11 mouse cellular contexts compared by ENCODE assay signal in the genomic region with DNA sequence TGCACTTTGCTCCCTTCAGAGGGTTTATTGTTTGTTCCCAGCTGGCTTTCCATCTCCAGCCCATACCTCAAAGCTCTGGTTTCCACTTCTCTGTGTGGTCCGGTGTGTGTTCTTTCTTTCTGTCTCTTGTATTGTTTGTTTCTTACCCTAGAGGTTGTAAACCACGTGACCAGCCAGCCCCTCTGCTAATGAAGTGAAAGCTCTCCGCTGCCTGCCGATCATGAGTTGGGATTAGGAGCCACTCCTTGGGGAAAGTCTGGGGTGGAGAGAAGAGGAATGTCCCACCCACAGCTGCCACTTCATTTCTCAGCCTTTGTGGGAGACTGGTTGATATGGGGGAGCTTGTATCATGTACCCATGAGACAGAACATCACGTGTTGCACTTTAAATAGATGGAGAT. TPM values are rescaled to one million over a fixed set of nuclear protein-coding genes. Genes with fewer than 3 reads are reported as not detected.
A peak's percentile ranks its signal among the peaks of the same experiment; 100 is the strongest.
DNase-seq lines count a peak whose midpoint lies in the region; ATAC-seq lines count a peak whose summit lies in the region.
"Had no signal": no experiment of that assay in that cellular context is flagged by ENCODE, and none has a peak within 500 bp of the region (broad histone marks: within the 10 kb centered on the region; RNA-seq: fewer than 3 reads in every experiment).

No protein-coding gene starts in this region.

- H3K4me1 ChIP-seq in forebrain, embryonic 11.5 days (replicated peaks; ENCODE audit: control insufficient read depth, insufficient read depth, low read length) = peaks cover 23% of the 10 kb centered on the region
- peaks cover 7% of the 10 kb centered on the region for H3K4me1 ChIP-seq in forebrain, embryonic 16.5 days (replicated peaks; ENCODE audit: control insufficient read depth, insufficient read depth, low read length)
- H3K4me1 ChIP-seq in midbrain, embryonic 10.5 days = peaks cover 49% of the 10 kb centered on the region
- peaks cover 10% of the 10 kb centered on the region for H3K4me1 ChIP-seq in midbrain, embryonic 16.5 days (ENCODE audit: control insufficient read depth, insufficient read depth, low read length)
- peaks cover 53% of the 10 kb centered on the region for H3K4me1 ChIP-seq in limb, embryonic 10.5 days

- no peak for DNase-seq in forebrain, embryonic 11.5 days (ENCODE audit: low spot score)
- no peak for DNase-seq in midbrain, embryonic 10.5 days (ENCODE audit: low spot score)
- DNase-seq in limb, embryonic 10.5 days (ENCODE audit: low spot score) = no peak
- peak; percentile 45 to 54 for DNase-seq in thymus, postnatal 36 days
- DNase-seq in lung, adult 18-20 months = no peak
- DNase-seq: kidney, postnatal 14 days; layer of hippocampus, postnatal 36 days had no signal

- 10% methylated on average over 5 of the region's 5 CpGs for WGBS in forebrain, embryonic 11.5 days
- WGBS in forebrain, embryonic 16.5 days = 8% methylated on average over 5 of the region's 5 CpGs
- 17% methylated on average over 5 of the region's 5 CpGs for WGBS in midbrain, embryonic 10.5 days
- WGBS in midbrain, embryonic 16.5 days = 13% methylated on average over 5 of the region's 5 CpGs
- WGBS in limb, embryonic 10.5 days = 44% methylated on average over 5 of the region's 5 CpGs

- H3K36me3 ChIP-seq in forebrain, embryonic 11.5 days (ENCODE audit: control insufficient read depth, insufficient read depth, low read length) = no peaks in the 10 kb centered on the region
- H3K36me3 ChIP-seq in forebrain, embryonic 16.5 days (ENCODE audit: control insufficient read depth, insufficient read depth) = no peaks in the 10 kb centered on the region
- H3K36me3 ChIP-seq in midbrain, embryonic 10.5 days = peaks cover 8% of the 10 kb centered on the region; the same call in 1 of the 2 replicates
- H3K36me3 ChIP-seq in midbrain, embryonic 16.5 days (ENCODE audit: control insufficient read depth, insufficient read depth, low read length) = no peaks in the 10 kb centered on the region
- no peaks in the 10 kb centered on the region for H3K36me3 ChIP-seq in limb, embryonic 10.5 days

- peak; percentile 45; the same call in 1 of the 2 replicates for ATAC-seq in forebrain, embryonic 11.5 days (replicated peaks; ENCODE audit: low FRiP score)
- ATAC-seq in forebrain, embryonic 16.5 days = no peak
- ATAC-seq in midbrain, embryonic 16.5 days = no peak
- ATAC-seq in granulocyte monocyte progenitor cell, adult 5-6 weeks (replicated peaks; ENCODE audit: poor library complexity, severe bottlenecking) = no peak

- H3K9me3 ChIP-seq in forebrain, embryonic 11.5 days (ENCODE audit: control insufficient read depth, low read length) = no peaks in the 10 kb centered on the region
- H3K9me3 ChIP-seq in forebrain, embryonic 16.5 days (ENCODE audit: control insufficient read depth, low read length) = no peaks in the 10 kb centered on the region
- no peaks in the 10 kb centered on the region for H3K9me3 ChIP-seq in midbrain, embryonic 10.5 days (replicated peaks)
- no peaks in the 10 kb centered on the region for H3K9me3 ChIP-seq in midbrain, embryonic 16.5 days (replicated peaks; ENCODE audit: control insufficient read depth, low read length, poor library complexity, severe bottlenecking)
- H3K9me3 ChIP-seq in limb, embryonic 10.5 days (replicated peaks) = no peaks in the 10 kb centered on the region

- no peak overlapping the region for H3K4me3 ChIP-seq in forebrain, embryonic 11.5 days (ENCODE audit: low read depth, low read length)
- H3K4me3 ChIP-seq in forebrain, embryonic 16.5 days (replicated peaks; ENCODE audit: low read length) = no peak overlapping the region
- H3K4me3 ChIP-seq in midbrain, embryonic 10.5 days = no peak overlapping the region
- H3K4me3 ChIP-seq in midbrain, embryonic 16.5 days (ENCODE audit: low read depth, low read length) = no peak overlapping the region
- H3K4me3 ChIP-seq in limb, embryonic 10.5 days = no peak overlapping the region

- no peaks in the 10 kb centered on the region for H3K27me3 ChIP-seq in forebrain, embryonic 11.5 days (ENCODE audit: control insufficient read depth, insufficient read depth, low read length)
- H3K27me3 ChIP-seq in forebrain, embryonic 16.5 days (replicated peaks; ENCODE audit: control insufficient read depth, insufficient read depth, low read length) = no peaks in the 10 kb centered on the region
- H3K27me3 ChIP-seq in midbrain, embryonic 10.5 days (ENCODE audit: low read depth, poor library complexity, severe bottlenecking) = no peaks in the 10 kb centered on the region
- H3K27me3 ChIP-seq in midbrain, embryonic 16.5 days (ENCODE audit: control insufficient read depth, insufficient read depth, low read depth, low read length) = no peaks in the 10 kb centered on the region
- H3K27me3 ChIP-seq in limb, embryonic 10.5 days (ENCODE audit: low read depth, poor library complexity, severe bottlenecking) = no peaks in the 10 kb centered on the region

- peak overlapping the region; percentile 25; the same call in 1 of the 2 replicates for H3K27ac ChIP-seq in forebrain, embryonic 11.5 days (ENCODE audit: low read depth, low read length)
- H3K27ac ChIP-seq in forebrain, embryonic 16.5 days (ENCODE audit: low read length) = no peak overlapping the region
- peak overlapping the region; percentile 47 for H3K27ac ChIP-seq in midbrain, embryonic 10.5 days (replicated peaks)
- no peak overlapping the region for H3K27ac ChIP-seq in midbrain, embryonic 16.5 days (ENCODE audit: low read length)
- H3K27ac ChIP-seq in limb, embryonic 10.5 days = 0 out of 2 replicates have a peak overlapping the region, but pooled peaks have one; percentile 38
- H3K27ac ChIP-seq: hindbrain, embryonic 14.5 days had no signal

- H3K4me2 ChIP-seq in forebrain, embryonic 11.5 days (ENCODE audit: low read depth, low read length, severe bottlenecking) = 0 out of 2 replicates have a peak overlapping the region, but pooled peaks have one; percentile 21
- H3K4me2 ChIP-seq in forebrain, embryonic 16.5 days (ENCODE audit: low read length) = no peak overlapping the region
- H3K4me2 ChIP-seq in midbrain, embryonic 16.5 days (ENCODE audit: low read length) = no peak overlapping the region
- H3K4me2 ChIP-seq: hindbrain, embryonic 14.5 days had no signal

- H3K9ac ChIP-seq in forebrain, embryonic 11.5 days (ENCODE audit: low read length) = no peak overlapping the region
- no peak overlapping the region for H3K9ac ChIP-seq in forebrain, embryonic 16.5 days (replicated peaks; ENCODE audit: low read depth, low read length)
- H3K9ac ChIP-seq in midbrain, embryonic 16.5 days (ENCODE audit: low read depth, low read length) = no peak overlapping the region
- H3K9ac ChIP-seq: hindbrain, embryonic 14.5 days had no signal

RNA-seq across cellular contexts. Expression of a gene that starts 57.7 kb away (rescaled TPM):
- 40.4 and 43.6 TPM in 2 replicates for polyA plus RNA-seq in forebrain, embryonic 11.5 days (2014; fragmentation: Nextera tagmentation; extraction: Ambion mirVana)
- 24.2 and 27.2 TPM in 2 replicates for polyA plus RNA-seq in forebrain, embryonic 16.5 days (2015; fragmentation: Nextera tagmentation; extraction: Ambion mirVana)
- polyA plus RNA-seq in midbrain, embryonic 10.5 days (2016; fragmentation: Nextera tagmentation; extraction: Ambion mirVana) = 41.3 and 53.8 TPM in 2 replicates
- 23.9 and 27.7 TPM in 2 replicates for polyA plus RNA-seq in midbrain, embryonic 16.5 days (2015; fragmentation: Nextera tagmentation; extraction: Ambion mirVana)
- 45.4 and 46.8 TPM in 2 replicates for polyA plus RNA-seq in limb, embryonic 10.5 days (2016; fragmentation: Nextera tagmentation; extraction: Ambion mirVana)
- 20.5 and 44.3 TPM in 2 replicates for total RNA-seq in granulocyte monocyte progenitor cell, adult 5-6 weeks (2014; fragmentation: Nextera tagmentation)
- 77.7 and 82.7 TPM in 2 replicates for total RNA-seq in granulocyte monocyte progenitor cell, adult 5-6 weeks (2017)

Comparison
In these comparisons a context has a peak if more than half of its experiments do, and no peak if none do; other contexts are left out.
1. H3K27ac ChIP-seq: peak in forebrain, embryonic 11.5 days (single experiment), midbrain, embryonic 10.5 days (single experiment) and limb, embryonic 10.5 days (single experiment); none in forebrain, embryonic 16.5 days (single experiment) and midbrain, embryonic 16.5 days (single experiment).
2. DNase-seq: peak in thymus, postnatal 36 days (2 of 2); none in forebrain, embryonic 11.5 days (single experiment), midbrain, embryonic 10.5 days (single experiment), limb, embryonic 10.5 days (single experiment) and lung, adult 18-20 months (0 of 2).